Mouse (Mus musculus) forebrain, postnatal 0 days (tissue): ENCODE data around the gene Scn4a. TPM values are rescaled to one million over a fixed set of nuclear protein-coding genes. Genes with fewer than 3 reads are reported as not detected.

Experiments used
- ATAC-seq: fragments of 200-750 bp; cut with Nextera tagmentation; 2 replicates; pipeline ENCODE4 v1.8.0; 2017; ENCODE audit warnings: mild to moderate bottlenecking, moderate library complexity
- DNase-seq: peaks from one replicate; pipeline ENCODE4 v3.0.0-alpha.2; 2015
- H3K27ac ChIP-seq: fragments of 300-500 bp; sonication (generic); 2 replicates; pipeline ENCODE4 v1.5.1; 2014; ENCODE audit warnings: low read depth, mild to moderate bottlenecking, antibody characterized with exemption, low read length, moderate library complexity, mixed read lengths
- H3K27me3 ChIP-seq: fragments of 300-500 bp; sonication (generic); 2 replicates; pipeline ENCODE4 v1.6.1; 2014; ENCODE audit warnings: mild to moderate bottlenecking, low read length, mixed read lengths; ENCODE audit not compliant: insufficient read depth
- H3K36me3 ChIP-seq: fragments of 300-500 bp; sonication (generic); 2 replicates; pipeline ENCODE4 v1.6.1; 2014; ENCODE audit warnings: mild to moderate bottlenecking, moderate library complexity; ENCODE audit not compliant: insufficient read depth
- H3K4me1 ChIP-seq: fragments of 300-500 bp; sonication (generic); 2 replicates; pipeline ENCODE4 v1.6.1; 2014; ENCODE audit warnings: antibody characterized with exemption; ENCODE audit not compliant: insufficient read depth
- H3K4me2 ChIP-seq: fragments of 300-500 bp; sonication (generic); 2 replicates; pipeline ENCODE4 v1.6.1; 2014; ENCODE audit warnings: low read depth, mild to moderate bottlenecking, moderate library complexity
- H3K4me3 ChIP-seq: fragments of 300-500 bp; sonication (generic); 2 replicates; pipeline ENCODE4 v1.5.1; 2014; ENCODE audit warnings: low read depth, low read length, mixed read lengths
- H3K9ac ChIP-seq: fragments of 300-500 bp; sonication (generic); 2 replicates; pipeline ENCODE4 v1.6.1; 2014; ENCODE audit warnings: mild to moderate bottlenecking
- H3K9me3 ChIP-seq: fragments of 300-500 bp; sonication (generic); 2 replicates; pipeline ENCODE4 v1.6.1; 2016; ENCODE audit warnings: low read length
- CTCF ChIP-seq: sonication (generic); IDR thresholded peaks from 2 replicates; pipeline ENCODE4 v1.5.1; 2016; ENCODE audit warnings: antibody characterized with exemption, control low read depth, low read depth
- WGBS: fragments of 180-500 bp; shearing (Covaris S2); extraction: QIAGEN DNeasy Blood & Tissue Kit; methylation state at CpG from one replicate; pipeline ENCODE4 v1.1.7; 2014; 5-methylcytosine and 5-hydroxymethylcytosine counted together
- polyA plus RNA-seq: library from polyadenylated mRNA; unstranded; fragments of >200 nt; fragmentation: Nextera tagmentation; extraction: Ambion mirVana; gene quantifications from 2 replicates; pipeline ENCODE4 v1.2.1, GENCODE M21; 2015
- total RNA-seq: library from RNA; depleted of rRNA; stranded (reverse); fragments of >200 nt; gene quantifications from 2 replicates; pipeline ENCODE4 v1.2.3, GENCODE M21; 2014

Scn4a gene
- total and polyA plus RNA-seq, 2 experiments from 2014 or later = 0.06 TPM; not detected in 1

- WGBS = 88% methylated on average over 7 of the region's 7 CpGs
- no peak overlapping the region for H3K27ac ChIP-seq
- ATAC-seq (no peak), DNase-seq (no peak)
- H3K9me3 ChIP-seq = no peaks in the 10 kb centered on the region
- no peak for TF ChIP-seq CTCF
- H3K27me3 ChIP-seq = no peaks in the 10 kb centered on the region
- H3K4me1 ChIP-seq = no peaks in the 10 kb centered on the region
- no peak overlapping the region for H3K9ac ChIP-seq
- no peak overlapping the region for H3K4me3 ChIP-seq
- no peak overlapping the region for H3K4me2 ChIP-seq
- H3K36me3 ChIP-seq = no peaks in the 10 kb centered on the region
Observed at GRCm38 (mm10) chr11:106286206-106286605, 66.9 kb downstream of the Scn4a start.

GRCm38 (mm10) chr11:106284126-106284525, 69.0 kb downstream of the Scn4a start:
- no peak overlapping the region for H3K27ac ChIP-seq
- no peak overlapping the region for H3K4me2 ChIP-seq
- DNase-seq = no peak
- H3K9me3 ChIP-seq = no peaks in the 10 kb centered on the region
- no peak overlapping the region for H3K9ac ChIP-seq
- no peak overlapping the region for H3K4me3 ChIP-seq
- no peaks in the 10 kb centered on the region for H3K36me3 ChIP-seq
- 67% methylated on average over 8 of the region's 8 CpGs for WGBS
- TF ChIP-seq CTCF = no peak
- H3K4me1 ChIP-seq = no peaks in the 10 kb centered on the region
- no peak for ATAC-seq
- H3K27me3 ChIP-seq = no peaks in the 10 kb centered on the region

GRCm38 (mm10) chr11:106283371-106283770, 69.7 kb downstream of the Scn4a start:
- H3K4me3 ChIP-seq = no peak overlapping the region
- no peaks in the 10 kb centered on the region for H3K36me3 ChIP-seq
- H3K27me3 ChIP-seq = no peaks in the 10 kb centered on the region
- DNase-seq = no peak
- H3K9ac ChIP-seq = no peak overlapping the region
- no peak overlapping the region for H3K27ac ChIP-seq
- no peaks in the 10 kb centered on the region for H3K4me1 ChIP-seq
- H3K9me3 ChIP-seq = no peaks in the 10 kb centered on the region
- WGBS = 77% methylated on average over 4 of the region's 4 CpGs
- no peak for TF ChIP-seq CTCF
- ATAC-seq = no peak
- no peak overlapping the region for H3K4me2 ChIP-seq

GRCm38 (mm10) chr11:106282452-106282851, 70.6 kb downstream of the Scn4a start:
- Histone ChIP-seq H3K9ac (no peak overlapping the region), H3K4me2 (no peak overlapping the region), H3K36me3 (no peaks in the 10 kb centered on the region), H3K9me3 (no peaks in the 10 kb centered on the region), H3K27me3 (no peaks in the 10 kb centered on the region), H3K4me1 (no peaks in the 10 kb centered on the region), H3K27ac (no peak overlapping the region), H3K4me3 (no peak overlapping the region)
- DNase-seq = no peak
- 88% methylated on average over 6 of the region's 6 CpGs for WGBS
- TF ChIP-seq CTCF = no peak
- no peak for ATAC-seq

DNA sequence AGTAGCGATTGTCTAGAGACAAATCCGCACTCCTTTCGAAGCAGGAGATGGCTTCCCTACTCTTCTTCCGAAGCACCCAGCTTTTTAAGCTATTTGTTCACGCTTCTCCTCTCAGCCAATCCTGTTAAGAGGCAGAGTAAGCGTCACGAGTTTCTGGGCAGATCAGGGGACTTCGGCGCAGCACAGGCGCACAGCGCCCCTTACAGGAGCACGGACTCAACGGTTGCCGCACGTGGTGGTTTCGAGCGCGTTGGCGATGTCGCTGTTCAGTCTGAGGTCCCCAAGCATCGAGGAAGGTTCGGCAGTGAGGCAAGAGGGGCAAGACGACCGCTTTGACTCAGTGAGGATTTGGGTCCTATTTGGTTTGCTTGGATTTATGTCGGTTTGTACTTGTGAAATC, 76.6 kb downstream of the Scn4a start, which contains the start of gene Tcam1:
Gene Tcam1 (plus strand): TSS at position 219 of the 400 bp plus-strand sequence.
- H3K4me3 ChIP-seq = 0 out of 2 replicates have a peak within 1 kb of the TSS, but pooled peaks have one; percentile 3
- H3K36me3 ChIP-seq = no peaks in the 10 kb centered on the region
- DNase-seq = peak; percentile 99
- H3K9me3 ChIP-seq = no peaks in the 10 kb centered on the region
- no peaks in the 10 kb centered on the region for H3K27me3 ChIP-seq
- peak; percentile 83 for ATAC-seq
- H3K9ac ChIP-seq = no peak within 1 kb of the TSS
- H3K4me2 ChIP-seq = peak within 1 kb of the TSS; percentile 39
- H3K4me1 ChIP-seq = peaks cover 8% of the 10 kb centered on the region
- no peak within 1 kb of the TSS for H3K27ac ChIP-seq
- peak; percentile 94 for TF ChIP-seq CTCF
- WGBS = 7% methylated on average over 25 of the region's 25 CpGs

- Histone ChIP-seq H3K9me3 (no peaks in the 10 kb centered on the region), H3K4me3 (no peak overlapping the region), H3K4me2 (no peak overlapping the region), H3K9ac (no peak overlapping the region), H3K4me1 (peaks cover 13% of the 10 kb centered on the region), H3K36me3 (no peaks in the 10 kb centered on the region), H3K27ac (no peak overlapping the region), H3K27me3 (no peaks in the 10 kb centered on the region)
- TF ChIP-seq CTCF = no peak
- ATAC-seq (no peak), DNase-seq (no peak)
- 82% methylated on average over 7 of the region's 7 CpGs for WGBS
Observed at GRCm38 (mm10) chr11:106274971-106275411, 78.1 kb downstream of the Scn4a start.

DNA sequence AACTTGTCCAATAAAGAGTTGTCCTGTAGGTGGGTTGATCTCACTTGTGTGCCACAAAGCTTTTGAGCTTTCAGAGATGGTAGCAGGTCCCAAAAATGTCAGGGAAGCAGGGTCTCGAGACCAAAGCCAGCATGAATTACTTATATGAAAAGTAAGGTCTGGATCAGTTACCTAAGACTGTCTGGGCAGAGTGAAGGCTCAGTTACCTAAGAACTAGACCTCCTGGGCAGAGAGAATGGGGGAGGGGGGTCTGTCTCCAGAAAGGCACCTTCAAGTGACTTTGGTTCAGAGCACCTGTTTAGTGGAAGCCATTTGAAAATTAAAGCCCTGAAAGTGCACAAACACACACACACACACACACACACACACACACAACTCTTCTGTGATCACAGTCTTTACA, 78.7 kb downstream of the Scn4a start:
- 93% methylated on average over 1 of the region's 1 CpGs for WGBS
- no peak for TF ChIP-seq CTCF
- H3K36me3 ChIP-seq = no peaks in the 10 kb centered on the region
- no peaks in the 10 kb centered on the region for H3K27me3 ChIP-seq
- no peak overlapping the region for H3K4me2 ChIP-seq
- no peak overlapping the region for H3K27ac ChIP-seq
- H3K9ac ChIP-seq = no peak overlapping the region
- peaks cover 13% of the 10 kb centered on the region for H3K4me1 ChIP-seq
- ATAC-seq (no peak), DNase-seq (no peak)
- H3K9me3 ChIP-seq = no peaks in the 10 kb centered on the region
- H3K4me3 ChIP-seq = no peak overlapping the region
